Mouse (Mus musculus) limb, embryonic 15.5 days (tissue): ENCODE measurements around the gene Tmpo. TPM values are rescaled to one million over a fixed set of nuclear protein-coding genes. Genes with fewer than 3 reads are reported as not detected.
A peak's percentile ranks its signal among the peaks of the same experiment; 100 is the strongest.

Experiments
- ATAC-seq: fragments of 200-750 bp; cut with Nextera tagmentation; 2 replicates; pipeline ENCODE4 v1.8.0; 2017; ENCODE audit warnings: low read depth, moderate TSS enrichment; ENCODE audit not compliant: insufficient number of reproducible peaks, low FRiP score, low TSS enrichment
- H3K27ac ChIP-seq: fragments of 300-500 bp; sonication (generic); 2 replicates; pipeline ENCODE4 v1.5.1; 2015; ENCODE audit warnings: moderate library complexity, mild to moderate bottlenecking, inconsistent platforms
- H3K27me3 ChIP-seq: fragments of 300-500 bp; sonication (generic); 2 replicates; pipeline ENCODE4 v1.6.1; 2015; ENCODE audit warnings: inconsistent platforms
- H3K36me3 ChIP-seq: fragments of 300-500 bp; sonication (generic); 2 replicates; pipeline ENCODE4 v1.6.1; 2015; ENCODE audit warnings: inconsistent platforms
- H3K4me1 ChIP-seq: fragments of 300-500 bp; sonication (generic); 2 replicates; pipeline ENCODE4 v1.6.1; 2015; ENCODE audit warnings: inconsistent platforms
- H3K4me2 ChIP-seq: fragments of 300-500 bp; sonication (generic); 2 replicates; pipeline ENCODE4 v1.6.1; 2015; ENCODE audit warnings: mild to moderate bottlenecking, inconsistent platforms
- H3K4me3 ChIP-seq: fragments of 300-500 bp; sonication (generic); 2 replicates; pipeline ENCODE4 v1.5.1; 2015; ENCODE audit warnings: mild to moderate bottlenecking, inconsistent platforms
- H3K9ac ChIP-seq: fragments of 300-500 bp; sonication (generic); 2 replicates; pipeline ENCODE4 v1.6.1; 2015; ENCODE audit warnings: inconsistent platforms
- H3K9me3 ChIP-seq: fragments of 300-500 bp; sonication (generic); 2 replicates; pipeline ENCODE4 v1.6.1; 2016; ENCODE audit warnings: inconsistent platforms
- WGBS: fragments of 180-500 bp; shearing (Covaris S2); methylation state at CpG from one replicate; pipeline ENCODE4 v1.1.7; 2015; 5-methylcytosine and 5-hydroxymethylcytosine counted together
- polyA plus RNA-seq: library from polyadenylated mRNA; unstranded; fragments of >200 nt; fragmentation: Nextera tagmentation; extraction: Ambion mirVana; gene quantifications from 2 replicates; pipeline ENCODE4 v1.2.1, GENCODE M21; 2015

Tmpo gene
- polyA plus RNA-seq, 1 experiment from 2014 or later = 201 TPM

- Histone ChIP-seq H3K9me3 (no peaks in the 10 kb centered on the region), H3K27me3 (no peaks in the 10 kb centered on the region), H3K4me2 (peak within 1 kb of the TSS; percentile 72), H3K9ac (peak within 1 kb of the TSS; percentile 95), H3K27ac (peak within 1 kb of the TSS; percentile 91), H3K36me3 (peaks cover 26% of the 10 kb centered on the region), H3K4me1 (peaks cover 7% of the 10 kb centered on the region), H3K4me3 (peak within 1 kb of the TSS; percentile 100)
- ATAC-seq = peak; percentile 100
- WGBS = 12% methylated on average over 59 of the region's 59 CpGs
These were observed 57.0 kb downstream of the Tmpo start, which contains the start of gene Slc25a3 for GRCm38 (mm10) chr10:91123828-91124822. Slc25a3 (minus strand) TSS chr10:91124059.

GRCm38 (mm10) chr10:91123281-91123827, 57.8 kb downstream of the Tmpo start:
- Histone ChIP-seq H3K4me3 (peak overlapping the region; percentile 100), H3K27me3 (no peaks in the 10 kb centered on the region), H3K4me2 (peak overlapping the region; percentile 72), H3K9ac (peak overlapping the region; percentile 95), H3K9me3 (no peaks in the 10 kb centered on the region), H3K4me1 (peaks cover 7% of the 10 kb centered on the region), H3K27ac (peak overlapping the region; percentile 91), H3K36me3 (peaks cover 32% of the 10 kb centered on the region)
- ATAC-seq = peak; percentile 50
- WGBS = under 1% methylated on average over 44 of the region's 44 CpGs

- Histone ChIP-seq H3K36me3 (peaks cover 38% of the 10 kb centered on the region), H3K9me3 (no peaks in the 10 kb centered on the region), H3K4me2 (peak overlapping the region; percentile 72), H3K4me1 (peaks cover 7% of the 10 kb centered on the region), H3K27ac (no peak overlapping the region), H3K4me3 (peak overlapping the region; percentile 100), H3K9ac (peak overlapping the region; percentile 95), H3K27me3 (no peaks in the 10 kb centered on the region)
- WGBS = 15% methylated on average over 6 of the region's 6 CpGs
- ATAC-seq = no peak
These were observed 58.5 kb downstream of the Tmpo start for GRCm38 (mm10) chr10:91122646-91123045.

DNA sequence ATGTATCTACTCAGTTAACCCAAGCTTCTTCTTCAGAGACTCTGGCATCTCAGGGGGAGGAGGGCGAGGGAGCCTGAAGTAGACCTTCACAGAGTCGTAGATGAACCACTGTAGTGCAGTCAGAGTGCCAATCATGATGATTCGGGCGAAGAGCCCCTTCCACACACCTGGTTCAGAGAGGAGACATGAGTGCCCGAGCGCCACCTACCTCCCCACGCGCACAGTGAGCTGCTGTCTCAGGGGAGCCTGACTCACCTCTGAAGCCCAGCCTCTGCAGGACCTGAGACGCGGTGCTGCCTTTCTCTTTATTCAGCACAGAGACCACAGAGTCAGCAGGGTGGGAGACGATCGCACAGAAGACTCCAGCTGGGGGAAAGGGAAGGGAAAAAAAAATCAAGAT, 64.2 kb downstream of the Tmpo start:
- H3K4me3 ChIP-seq = no peak overlapping the region
- H3K4me1 ChIP-seq = peaks cover 2% of the 10 kb centered on the region
- no peaks in the 10 kb centered on the region for H3K27me3 ChIP-seq
- no peak overlapping the region for H3K27ac ChIP-seq
- no peak overlapping the region for H3K4me2 ChIP-seq
- H3K9ac ChIP-seq = no peak overlapping the region
- no peak for ATAC-seq
- peaks cover 88% of the 10 kb centered on the region for H3K36me3 ChIP-seq
- H3K9me3 ChIP-seq = no peaks in the 10 kb centered on the region
- 93% methylated on average over 12 of the region's 12 CpGs for WGBS

GRCm38 (mm10) chr10:91109841-91110240, 71.3 kb downstream of the Tmpo start:
- Histone ChIP-seq H3K4me3 (no peak overlapping the region), H3K9me3 (no peaks in the 10 kb centered on the region), H3K27ac (no peak overlapping the region), H3K27me3 (no peaks in the 10 kb centered on the region), H3K4me1 (no peaks in the 10 kb centered on the region), H3K9ac (no peak overlapping the region), H3K36me3 (peaks cover 28% of the 10 kb centered on the region), H3K4me2 (no peak overlapping the region)
- WGBS = 68% methylated on average over 4 of the region's 4 CpGs
- no peak for ATAC-seq

DNA sequence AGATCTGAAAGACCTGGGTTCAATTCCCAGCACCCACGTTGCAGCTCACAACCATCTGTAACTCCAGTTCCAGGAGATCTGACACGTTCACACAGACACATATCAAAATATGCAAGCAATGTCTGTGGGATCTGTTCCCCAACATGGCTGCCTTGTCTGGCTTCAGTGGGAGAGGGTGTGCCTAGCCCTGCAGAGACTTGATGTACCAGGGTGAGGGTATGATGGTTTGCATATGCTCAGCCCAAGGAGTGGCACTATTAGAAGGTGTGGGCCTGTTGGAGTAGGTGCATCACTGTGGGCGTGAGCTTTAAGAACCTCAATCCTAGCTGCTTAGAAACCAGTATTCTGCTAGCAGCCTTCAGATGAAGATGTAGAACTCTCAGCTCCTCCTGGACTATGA, 75.1 kb downstream of the Tmpo start:
- 78% methylated on average over 3 of the region's 3 CpGs for WGBS
- no peaks in the 10 kb centered on the region for H3K27me3 ChIP-seq
- no peaks in the 10 kb centered on the region for H3K4me1 ChIP-seq
- no peak overlapping the region for H3K4me3 ChIP-seq
- H3K9me3 ChIP-seq = no peaks in the 10 kb centered on the region
- H3K27ac ChIP-seq = no peak overlapping the region
- ATAC-seq = no peak
- H3K9ac ChIP-seq = no peak overlapping the region
- H3K36me3 ChIP-seq = peaks cover 25% of the 10 kb centered on the region
- no peak overlapping the region for H3K4me2 ChIP-seq

DNA sequence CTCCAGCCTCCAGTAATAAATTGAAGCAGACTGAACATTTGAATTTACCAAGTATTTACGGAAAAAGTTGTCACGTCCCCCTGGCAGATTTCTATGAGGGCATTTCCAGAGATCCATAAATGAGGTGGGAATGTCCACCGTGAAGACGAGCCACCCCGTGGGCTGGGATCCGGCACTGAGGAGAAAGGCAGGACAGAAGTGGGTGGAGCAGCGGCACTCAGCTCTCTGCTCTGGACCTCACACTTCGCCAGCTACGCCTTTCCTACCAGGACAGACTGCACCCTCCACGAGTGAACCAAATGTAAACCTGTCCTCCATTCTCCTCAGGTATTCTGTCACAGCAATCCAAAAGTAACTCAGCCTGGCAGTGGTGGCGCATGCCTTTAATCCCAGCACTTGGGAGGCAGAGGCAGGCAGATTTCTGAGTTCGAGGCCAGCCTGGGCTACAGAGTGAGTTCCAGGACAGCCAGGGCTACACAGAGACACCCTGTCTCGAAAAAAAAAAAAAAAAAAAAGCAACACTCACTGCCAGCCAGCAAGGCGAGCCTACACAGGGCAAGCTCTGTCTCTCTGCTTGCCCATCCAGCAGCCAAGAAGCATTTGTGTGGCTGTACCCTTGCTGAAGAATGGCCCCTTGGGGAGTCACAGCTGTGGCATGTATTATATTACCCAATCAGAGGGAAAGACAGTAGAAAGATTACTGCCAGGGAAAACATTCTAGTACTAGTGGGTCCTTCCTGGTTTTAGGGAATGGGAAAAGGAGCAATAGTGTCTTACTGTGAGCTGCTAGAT, 78.1 kb downstream of the Tmpo start:
- no peaks in the 10 kb centered on the region for H3K4me1 ChIP-seq
- H3K9ac ChIP-seq = no peak overlapping the region
- H3K4me2 ChIP-seq = no peak overlapping the region
- WGBS = 89% methylated on average over 14 of the region's 14 CpGs
- no peak overlapping the region for H3K27ac ChIP-seq
- ATAC-seq = 0 out of 2 replicates have a peak, but pooled peaks have one; percentile 57
- H3K27me3 ChIP-seq = no peaks in the 10 kb centered on the region
- no peak overlapping the region for H3K4me3 ChIP-seq
- peaks cover 45% of the 10 kb centered on the region for H3K36me3 ChIP-seq
- no peaks in the 10 kb centered on the region for H3K9me3 ChIP-seq

DNA sequence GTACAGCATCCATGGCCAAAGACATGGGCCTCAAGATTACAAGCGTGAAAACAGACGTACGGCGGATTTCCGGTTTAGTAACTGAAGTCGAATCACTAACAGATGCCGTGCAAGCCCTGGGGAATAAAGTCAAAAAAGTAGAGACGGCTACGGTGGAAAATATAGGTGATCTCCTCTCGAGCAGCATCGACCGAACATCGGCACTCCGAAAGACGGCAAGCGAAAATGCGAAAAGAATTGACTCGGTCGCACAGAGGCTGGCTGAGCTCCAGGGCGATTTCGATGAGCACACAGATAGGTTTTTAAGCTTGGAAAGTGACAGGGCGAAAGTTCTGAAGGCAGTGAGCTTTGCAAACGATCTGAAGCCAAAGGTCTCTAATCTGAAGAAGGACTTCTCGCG, 79.2 kb downstream of the Tmpo start:
- no peak overlapping the region for H3K4me3 ChIP-seq
- 92% methylated on average over 25 of the region's 25 CpGs for WGBS
- H3K9ac ChIP-seq = no peak overlapping the region
- H3K4me1 ChIP-seq = no peaks in the 10 kb centered on the region
- H3K36me3 ChIP-seq = peaks cover 52% of the 10 kb centered on the region
- no peak overlapping the region for H3K4me2 ChIP-seq
- H3K27me3 ChIP-seq = no peaks in the 10 kb centered on the region
- H3K27ac ChIP-seq = no peak overlapping the region
- ATAC-seq = no peak
- H3K9me3 ChIP-seq = no peaks in the 10 kb centered on the region

GRCm38 (mm10) chr10:91100101-91100500, 81.0 kb downstream of the Tmpo start:
- H3K4me2 ChIP-seq = no peak overlapping the region
- H3K9me3 ChIP-seq = no peaks in the 10 kb centered on the region
- H3K36me3 ChIP-seq = peaks cover 62% of the 10 kb centered on the region
- no peaks in the 10 kb centered on the region for H3K27me3 ChIP-seq
- ATAC-seq = no peak
- H3K4me1 ChIP-seq = no peaks in the 10 kb centered on the region
- H3K27ac ChIP-seq = no peak overlapping the region
- H3K4me3 ChIP-seq = no peak overlapping the region
- H3K9ac ChIP-seq = no peak overlapping the region
- WGBS = 76% methylated on average over 1 of the region's 1 CpGs

GRCm38 (mm10) chr10:91098056-91098455, 83.1 kb downstream of the Tmpo start:
- no peaks in the 10 kb centered on the region for H3K4me1 ChIP-seq
- peaks cover 74% of the 10 kb centered on the region for H3K36me3 ChIP-seq
- no peak for ATAC-seq
- no peak overlapping the region for H3K9ac ChIP-seq
- H3K27me3 ChIP-seq = no peaks in the 10 kb centered on the region
- H3K9me3 ChIP-seq = no peaks in the 10 kb centered on the region
- no peak overlapping the region for H3K4me3 ChIP-seq
- WGBS = 93% methylated on average over 8 of the region's 8 CpGs
- H3K27ac ChIP-seq = no peak overlapping the region
- no peak overlapping the region for H3K4me2 ChIP-seq
